ENCODE assay signal across 17 mouse cellular contexts in genomic region chr15:67249147-67249546, GRCm38 (mm10).
DNase-seq lines count a peak whose midpoint lies in the region; ATAC-seq lines count a peak whose summit lies in the region.
"Had no signal": no experiment of that assay in that cellular context is flagged by ENCODE, and none has a peak within 500 bp of the region (broad histone marks: within the 10 kb centered on the region; RNA-seq: fewer than 3 reads in every experiment).

No protein-coding gene starts in this region.

- H3K36me3 ChIP-seq in heart, embryonic 14.5 days (ENCODE audit: control insufficient read depth, insufficient read depth, low read length): no peaks in the 10 kb centered on the region
- H3K36me3 ChIP-seq in midbrain, embryonic 14.5 days (ENCODE audit: control insufficient read depth, insufficient read depth, low read length): no peaks in the 10 kb centered on the region
- no peaks in the 10 kb centered on the region for H3K36me3 ChIP-seq in midbrain, embryonic 11.5 days (ENCODE audit: control insufficient read depth, insufficient read depth, low read length)
- H3K36me3 ChIP-seq: hindbrain, embryonic 13.5 days had no signal

- no peaks in the 10 kb centered on the region for H3K9me3 ChIP-seq in heart, embryonic 14.5 days (ENCODE audit: control insufficient read depth, low read length)
- H3K9me3 ChIP-seq in midbrain, embryonic 14.5 days (ENCODE audit: control insufficient read depth, low read length): no peaks in the 10 kb centered on the region
- H3K9me3 ChIP-seq in midbrain, embryonic 11.5 days (ENCODE audit: control insufficient read depth, low read length): no peaks in the 10 kb centered on the region
- H3K9me3 ChIP-seq: hindbrain, embryonic 13.5 days had no signal

- H3K4me3 ChIP-seq in heart, embryonic 14.5 days (ENCODE audit: control insufficient read depth in 1 of 2, insufficient read depth in 1 of 2, low read depth in 1 of 2, low read length in 2 of 2): no peak overlapping the region
- H3K4me3 ChIP-seq in midbrain, embryonic 14.5 days (replicated peaks; ENCODE audit: low read depth, low read length): no peak overlapping the region
- H3K4me3 ChIP-seq in midbrain, embryonic 11.5 days (ENCODE audit: low read depth, low read length): no peak overlapping the region
- H3K4me3 ChIP-seq: hindbrain, embryonic 13.5 days had no signal

- H3K4me2 ChIP-seq in heart, embryonic 14.5 days (ENCODE audit: low read length): peak overlapping the region; percentile 46
- no peak overlapping the region for H3K4me2 ChIP-seq in midbrain, embryonic 14.5 days (ENCODE audit: low read length)
- no peak overlapping the region for H3K4me2 ChIP-seq in midbrain, embryonic 11.5 days
- H3K4me2 ChIP-seq: hindbrain, embryonic 13.5 days had no signal

- H3K9ac ChIP-seq in heart, embryonic 14.5 days (ENCODE audit: low read length): peak overlapping the region; percentile 36
- no peak overlapping the region for H3K9ac ChIP-seq in midbrain, embryonic 14.5 days (replicated peaks; ENCODE audit: low read length)
- no peak overlapping the region for H3K9ac ChIP-seq in midbrain, embryonic 11.5 days (ENCODE audit: low read length)
- H3K9ac ChIP-seq: hindbrain, embryonic 13.5 days; liver, postnatal 0 days had no signal

- no peak for ATAC-seq in heart, embryonic 14.5 days (ENCODE audit: insufficient number of reproducible peaks, insufficient read depth, low FRiP score, low read depth)
- ATAC-seq in midbrain, embryonic 14.5 days (ENCODE audit: low FRiP score, low TSS enrichment): no peak
- no peak for ATAC-seq in midbrain, embryonic 11.5 days (ENCODE audit: low FRiP score)
- ATAC-seq: activated CD4-positive, CD25-positive, alpha-beta regulatory T cell, adult 4 months; liver, postnatal 0 days had no signal

- H3K27me3 ChIP-seq in heart, embryonic 14.5 days (ENCODE audit: control insufficient read depth, insufficient read depth, low read length): no peaks in the 10 kb centered on the region
- no peaks in the 10 kb centered on the region for H3K27me3 ChIP-seq in midbrain, embryonic 14.5 days (ENCODE audit: control insufficient read depth, insufficient read depth, low read length)
- no peaks in the 10 kb centered on the region; the same call in 1 of the 2 replicates for H3K27me3 ChIP-seq in midbrain, embryonic 11.5 days (ENCODE audit: control insufficient read depth, insufficient read depth, low read length)
- H3K27me3 ChIP-seq: CH12.LX; hindbrain, embryonic 13.5 days had no signal

- WGBS in heart, embryonic 14.5 days: 5% methylated on average over 4 of the region's 4 CpGs
- 40% methylated on average over 4 of the region's 4 CpGs for WGBS in midbrain, embryonic 14.5 days
- WGBS in midbrain, embryonic 11.5 days: 56% methylated on average over 4 of the region's 4 CpGs

- H3K4me1 ChIP-seq in heart, embryonic 14.5 days (ENCODE audit: control insufficient read depth in 2 of 2, insufficient read depth in 2 of 2, low read length in 2 of 2): peaks cover 0 to 12% of the 10 kb centered on the region in 2 experiments; a peak in 2 of 4 replicates
- H3K4me1 ChIP-seq in midbrain, embryonic 14.5 days (ENCODE audit: control insufficient read depth, insufficient read depth, low read length): 0 out of 2 replicates have a peak, but pooled peaks cover 9% of the 10 kb centered on the region
- no peaks in the 10 kb centered on the region; the same call in 1 of the 2 replicates for H3K4me1 ChIP-seq in midbrain, embryonic 11.5 days (ENCODE audit: control insufficient read depth, insufficient read depth, low read length)

- H3K27ac ChIP-seq in heart, embryonic 14.5 days (replicated peaks in 1 of 2; ENCODE audit: control insufficient read depth in 1 of 2, insufficient read depth in 1 of 2, low read depth in 2 of 2, low read length in 2 of 2): peak overlapping the region; percentile 25 to 46
- no peak overlapping the region for H3K27ac ChIP-seq in midbrain, embryonic 14.5 days (replicated peaks; ENCODE audit: low read depth, low read length)
- H3K27ac ChIP-seq in midbrain, embryonic 11.5 days (ENCODE audit: low read depth, low read length): no peak overlapping the region
- H3K27ac ChIP-seq: hindbrain, embryonic 13.5 days had no signal

- intact Hi-C loops in heart, postnatal 36 days (cut with DNase I): no loop called here

- DNase-seq in cerebellum, postnatal 10 days: peak; percentile 20 to 32
- DNase-seq in cerebellum, adult 11 months: no peak
- DNase-seq in heart, postnatal 36 days: no peak
- peak; percentile 28 for DNase-seq in midbrain, embryonic 14.5 days
- DNase-seq in midbrain, embryonic 11.5 days (ENCODE audit: low spot score, missing footprints): no peak
- DNase-seq in mesoderm, embryonic 11.5 days (ENCODE audit: low read depth, low spot score): peak; percentile 14
- DNase-seq in spleen, postnatal 4 days (ENCODE audit: low spot score in 2 of 2): no peak
- DNase-seq: cerebellum, adult 11-12 months; gastrocnemius, postnatal 10 days; kidney, adult 2 months; liver, postnatal 0 days; lung, postnatal 36 days; thymus, postnatal 14 days had no signal

Comparison
In these comparisons a context has a peak if more than half of its experiments do, and no peak if none do; other contexts are left out.
1. DNase-seq: peak in cerebellum, postnatal 10 days (2 of 2), midbrain, embryonic 14.5 days (single experiment) and mesoderm, embryonic 11.5 days (single experiment); none in cerebellum, adult 11 months (single experiment), heart, postnatal 36 days (0 of 2), midbrain, embryonic 11.5 days (single experiment) and spleen, postnatal 4 days (0 of 2).
2. H3K27ac ChIP-seq: peak in heart, embryonic 14.5 days (2 of 2); none in midbrain, embryonic 14.5 days (single experiment) and midbrain, embryonic 11.5 days (single experiment).